Mouse (Mus musculus) neural tube, embryonic 12.5 days (tissue): ENCODE data around the gene 1700069L16Rik. TPM values are rescaled to one million over a fixed set of nuclear protein-coding genes. Genes with fewer than 3 reads are reported as not detected.

Experiments used
- ATAC-seq: fragments of 200-750 bp; cut with Nextera tagmentation; 2 replicates; pipeline ENCODE4 v1.8.0; 2017; ENCODE audit warnings: low read depth, mild to moderate bottlenecking, moderate TSS enrichment, moderate library complexity; ENCODE audit not compliant: low FRiP score
- H3K27ac ChIP-seq: fragments of 300-500 bp; sonication (generic); 2 replicates; pipeline ENCODE4 v1.5.1; 2016
- H3K27me3 ChIP-seq: fragments of 300-500 bp; sonication (generic); replicated peaks from 2 replicates; pipeline ENCODE4 v1.6.1; 2016; ENCODE audit warnings: mild to moderate bottlenecking
- H3K36me3 ChIP-seq: fragments of 300-500 bp; sonication (generic); 2 replicates; pipeline ENCODE4 v1.6.1; 2016; ENCODE audit warnings: mild to moderate bottlenecking
- H3K4me1 ChIP-seq: fragments of 300-500 bp; sonication (generic); 2 replicates; pipeline ENCODE4 v1.6.1; 2016
- H3K4me2 ChIP-seq: fragments of 300-500 bp; sonication (generic); replicated peaks from 2 replicates; pipeline ENCODE4 v1.6.1; 2016; ENCODE audit warnings: mild to moderate bottlenecking
- H3K4me3 ChIP-seq: fragments of 300-500 bp; sonication (generic); 2 replicates; pipeline ENCODE4 v1.5.1; 2016
- H3K9ac ChIP-seq: fragments of 300-500 bp; sonication (generic); 2 replicates; pipeline ENCODE4 v1.6.1; 2016; ENCODE audit warnings: mild to moderate bottlenecking
- H3K9me3 ChIP-seq: fragments of 300-500 bp; sonication (generic); 2 replicates; pipeline ENCODE4 v1.6.1; 2016; ENCODE audit warnings: mild to moderate bottlenecking
- WGBS: fragments of 180-500 bp; shearing (Covaris S2); methylation state at CpG from one replicate; pipeline ENCODE4 v1.1.7; 2016; 5-methylcytosine and 5-hydroxymethylcytosine counted together
- polyA plus RNA-seq: library from polyadenylated mRNA; unstranded; fragments of >200 nt; fragmentation: Nextera tagmentation; extraction: Ambion mirVana; gene quantifications from 2 replicates; pipeline ENCODE4 v1.2.1, GENCODE M21; 2016

The 1700069L16Rik gene
- polyA plus RNA-seq, 1 experiment from 2014 or later: not detected

DNA sequence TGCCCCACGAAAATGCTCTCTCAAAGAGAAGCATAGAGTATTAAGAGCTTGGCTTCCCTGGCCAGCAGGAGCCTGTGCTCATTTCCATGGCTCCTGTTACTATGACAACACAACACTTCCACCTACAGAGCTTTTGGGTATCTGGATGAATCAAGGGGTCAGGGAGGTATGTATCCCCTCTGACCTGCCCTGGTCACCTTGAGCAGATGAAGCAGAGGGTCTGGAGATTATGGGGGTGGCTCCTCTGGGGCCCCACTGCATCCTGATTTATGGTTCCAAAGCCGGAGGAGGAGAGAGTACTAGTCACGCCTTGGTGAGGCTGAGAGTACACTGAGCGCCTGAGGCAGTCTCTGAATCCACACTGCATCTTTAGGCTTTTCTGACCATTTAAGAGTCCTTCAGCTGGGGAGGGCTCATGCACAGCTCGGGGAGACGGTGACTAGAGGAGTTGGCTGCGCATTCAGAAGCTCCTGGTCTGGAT is 6.1 kb upstream of the 1700069L16Rik start:
- no peak for ATAC-seq
- no peak overlapping the region for H3K4me3 ChIP-seq

GRCm38 (mm10) chr5:113728691-113729090 is 4.1 kb upstream of the 1700069L16Rik start:
- no peak for ATAC-seq
- Histone ChIP-seq H3K4me1 (peaks cover under 1% of the 10 kb centered on the region; the same call in 1 of the 2 replicates), H3K9ac (no peak overlapping the region), H3K9me3 (no peaks in the 10 kb centered on the region), H3K4me3 (no peak overlapping the region), H3K27ac (no peak overlapping the region), H3K4me2 (no peak overlapping the region), H3K27me3 (no peaks in the 10 kb centered on the region), H3K36me3 (no peaks in the 10 kb centered on the region)
- WGBS: 88% methylated on average over 7 of the region's 7 CpGs

More for the DNA sequence above, 6.1 kb upstream of the 1700069L16Rik start:
- no peaks in the 10 kb centered on the region for H3K4me1 ChIP-seq
- no peak overlapping the region for H3K4me2 ChIP-seq
- no peaks in the 10 kb centered on the region for H3K36me3 ChIP-seq
- no peaks in the 10 kb centered on the region for H3K9me3 ChIP-seq
- H3K27me3 ChIP-seq: no peaks in the 10 kb centered on the region
- H3K9ac ChIP-seq: 0 out of 2 replicates have a peak overlapping the region, but pooled peaks have one; percentile 8
- H3K27ac ChIP-seq: no peak overlapping the region
- 56% methylated on average over 7 of the region's 7 CpGs for WGBS

DNA sequence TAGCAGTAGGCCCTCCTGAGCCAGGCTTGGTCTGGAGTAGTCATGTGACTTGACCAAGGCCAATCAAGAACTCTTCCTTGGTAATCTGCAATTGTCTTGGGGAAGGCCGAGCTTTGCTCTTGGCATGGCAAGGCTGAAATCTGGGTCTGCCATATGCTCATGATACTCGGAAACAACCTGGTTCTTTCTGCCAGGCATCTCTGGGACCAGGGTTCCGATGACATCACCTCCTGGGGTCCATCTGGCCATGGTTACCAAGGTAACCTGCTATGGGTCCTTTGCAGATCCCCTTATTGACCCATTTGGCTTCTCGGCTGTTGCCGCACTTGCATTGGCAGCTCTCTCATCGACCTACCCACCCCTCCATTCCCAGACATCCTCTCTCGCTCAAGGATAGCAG is 3.4 kb upstream of the 1700069L16Rik start:
- Histone ChIP-seq H3K9ac (no peak overlapping the region), H3K4me3 (no peak overlapping the region), H3K4me1 (peaks cover 5% of the 10 kb centered on the region; the same call in 1 of the 2 replicates), H3K9me3 (no peaks in the 10 kb centered on the region), H3K27ac (no peak overlapping the region), H3K36me3 (no peaks in the 10 kb centered on the region), H3K27me3 (no peaks in the 10 kb centered on the region), H3K4me2 (no peak overlapping the region)
- ATAC-seq: no peak
- WGBS: 79% methylated on average over 7 of the region's 7 CpGs

- Histone ChIP-seq H3K9ac (no peak overlapping the region), H3K9me3 (no peaks in the 10 kb centered on the region), H3K4me3 (no peak overlapping the region), H3K36me3 (no peaks in the 10 kb centered on the region), H3K4me1 (peaks cover 5% of the 10 kb centered on the region; the same call in 1 of the 2 replicates), H3K27ac (no peak overlapping the region), H3K4me2 (no peak overlapping the region), H3K27me3 (no peaks in the 10 kb centered on the region)
- ATAC-seq: no peak
- 70% methylated on average over 12 of the region's 12 CpGs for WGBS
These were observed 2.7 kb upstream of the 1700069L16Rik start for GRCm38 (mm10) chr5:113727238-113727637.

- no peak overlapping the region for H3K4me2 ChIP-seq
- no peak overlapping the region for H3K9ac ChIP-seq
- 78% methylated on average over 6 of the region's 6 CpGs for WGBS
- H3K4me1 ChIP-seq: peaks cover 5% of the 10 kb centered on the region; the same call in 1 of the 2 replicates
- ATAC-seq: no peak
- H3K27me3 ChIP-seq: no peaks in the 10 kb centered on the region
- H3K9me3 ChIP-seq: no peaks in the 10 kb centered on the region
- H3K27ac ChIP-seq: no peak overlapping the region
- H3K4me3 ChIP-seq: no peak overlapping the region
- H3K36me3 ChIP-seq: no peaks in the 10 kb centered on the region
These were observed 2.0 kb upstream of the 1700069L16Rik start for GRCm38 (mm10) chr5:113726618-113727017.

DNA sequence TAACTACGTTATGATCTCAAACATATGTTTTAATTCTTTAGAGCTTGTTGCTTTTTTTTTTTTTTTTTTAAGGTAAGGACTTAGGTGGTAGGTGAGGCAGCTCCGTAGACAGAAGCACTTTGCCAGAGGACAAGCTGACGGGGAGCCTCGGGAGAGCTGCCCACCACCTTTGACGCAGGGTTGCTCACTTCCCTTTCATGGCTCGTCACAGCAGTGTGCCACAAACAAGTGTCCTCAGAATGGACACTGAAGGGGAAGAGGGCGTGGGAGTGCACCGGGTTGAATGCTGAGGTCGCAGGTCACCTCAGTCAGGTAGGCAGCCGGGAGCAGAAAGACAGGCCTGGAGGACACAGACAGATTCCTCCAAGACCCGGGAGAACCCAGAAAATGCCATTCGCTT is 845 bp upstream of the 1700069L16Rik start:
- no peaks in the 10 kb centered on the region for H3K36me3 ChIP-seq
- no peak overlapping the region for H3K9ac ChIP-seq
- no peak overlapping the region for H3K4me3 ChIP-seq
- H3K27ac ChIP-seq: no peak overlapping the region
- H3K4me1 ChIP-seq: peaks cover 5% of the 10 kb centered on the region; the same call in 1 of the 2 replicates
- ATAC-seq: no peak
- no peak overlapping the region for H3K4me2 ChIP-seq
- no peaks in the 10 kb centered on the region for H3K27me3 ChIP-seq
- WGBS: 76% methylated on average over 12 of the region's 12 CpGs
- no peaks in the 10 kb centered on the region for H3K9me3 ChIP-seq

DNA sequence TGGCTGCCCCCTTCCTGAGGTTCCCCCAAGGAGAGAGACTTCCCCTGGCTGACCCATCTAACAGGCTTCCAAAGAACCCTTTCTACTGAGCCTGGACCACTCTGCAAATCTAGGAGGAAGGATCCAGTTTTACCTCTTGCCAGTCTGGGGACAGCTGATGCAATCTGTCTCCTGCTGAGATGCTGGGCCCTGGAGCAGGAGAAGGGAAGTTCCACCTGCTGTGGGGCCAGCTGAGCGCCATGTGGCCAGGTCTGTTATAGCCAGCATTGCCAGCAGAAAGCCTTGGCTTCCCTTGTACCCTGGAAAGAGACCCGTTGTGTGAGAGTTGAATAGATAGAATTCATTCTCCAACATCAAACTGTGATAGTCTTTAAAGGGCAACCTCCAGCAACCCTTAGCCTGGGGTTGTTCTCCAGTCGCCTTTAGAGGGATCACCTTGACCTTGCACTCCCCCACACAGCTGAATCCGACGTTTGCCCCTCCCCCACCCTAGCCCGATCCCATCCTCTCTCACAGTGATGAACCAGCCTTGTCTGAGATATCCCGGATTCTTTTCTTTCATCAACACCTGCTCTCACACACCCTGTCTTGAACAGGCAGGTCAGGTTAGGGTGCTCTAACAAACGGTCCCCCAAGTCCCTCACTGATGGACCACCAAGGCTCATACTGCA is 870 bp downstream of the 1700069L16Rik start:
- no peaks in the 10 kb centered on the region for H3K36me3 ChIP-seq
- 37% methylated on average over 8 of the region's 8 CpGs for WGBS
- H3K4me3 ChIP-seq: no peak overlapping the region
- H3K27ac ChIP-seq: no peak overlapping the region
- H3K9me3 ChIP-seq: no peaks in the 10 kb centered on the region
- no peaks in the 10 kb centered on the region for H3K27me3 ChIP-seq
- no peak for ATAC-seq
- H3K9ac ChIP-seq: no peak overlapping the region
- peaks cover 5% of the 10 kb centered on the region; the same call in 1 of the 2 replicates for H3K4me1 ChIP-seq
- no peak overlapping the region for H3K4me2 ChIP-seq

GRCm38 (mm10) chr5:113722224-113723013 is 2.2 kb downstream of the 1700069L16Rik start:
- peaks cover 5% of the 10 kb centered on the region; the same call in 1 of the 2 replicates for H3K4me1 ChIP-seq
- no peaks in the 10 kb centered on the region for H3K36me3 ChIP-seq
- no peak overlapping the region for H3K4me2 ChIP-seq
- WGBS: 86% methylated on average over 10 of the region's 10 CpGs
- ATAC-seq: no peak
- no peaks in the 10 kb centered on the region for H3K9me3 ChIP-seq
- H3K4me3 ChIP-seq: no peak overlapping the region
- H3K9ac ChIP-seq: no peak overlapping the region
- no peak overlapping the region for H3K27ac ChIP-seq
- H3K27me3 ChIP-seq: no peaks in the 10 kb centered on the region

DNA sequence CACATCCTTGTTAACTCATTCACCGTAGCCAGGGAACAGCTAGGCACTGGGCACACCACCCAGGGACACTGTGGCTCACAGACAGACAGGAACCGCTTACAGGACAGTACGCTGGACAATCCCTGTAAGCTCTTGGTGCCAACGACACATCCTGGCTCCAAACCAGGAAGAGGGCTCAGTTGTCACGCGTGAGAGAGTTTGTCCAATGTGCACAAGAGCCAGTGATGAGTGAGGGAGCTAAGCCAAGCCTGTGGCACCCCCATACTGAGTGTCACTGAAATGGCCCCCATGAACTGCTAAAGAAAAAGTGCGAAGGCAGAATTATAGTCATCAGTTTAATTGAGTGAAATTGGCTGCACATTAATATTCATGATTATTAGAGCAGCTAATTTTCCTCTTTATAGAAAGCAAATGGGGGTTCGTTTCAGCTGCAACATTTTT is 5.3 kb downstream of the 1700069L16Rik start:
- H3K27me3 ChIP-seq: no peaks in the 10 kb centered on the region
- WGBS: 82% methylated on average over 8 of the region's 8 CpGs
- H3K9me3 ChIP-seq: no peaks in the 10 kb centered on the region
- H3K4me2 ChIP-seq: no peak overlapping the region
- H3K4me1 ChIP-seq: peaks cover 23% of the 10 kb centered on the region
- H3K9ac ChIP-seq: no peak overlapping the region
- ATAC-seq: no peak
- no peak overlapping the region for H3K4me3 ChIP-seq
- no peaks in the 10 kb centered on the region for H3K36me3 ChIP-seq
- no peak overlapping the region for H3K27ac ChIP-seq

- Histone ChIP-seq H3K36me3 (no peaks in the 10 kb centered on the region), H3K9me3 (no peaks in the 10 kb centered on the region), H3K27ac (peak overlapping the region; percentile 47), H3K27me3 (no peaks in the 10 kb centered on the region), H3K4me3 (no peak overlapping the region), H3K4me2 (peak overlapping the region; percentile 42), H3K9ac (no peak overlapping the region), H3K4me1 (peaks cover 18% of the 10 kb centered on the region)
- peak; percentile 79 for ATAC-seq
- 7% methylated on average over 12 of the region's 12 CpGs for WGBS
These were observed 7.8 kb downstream of the 1700069L16Rik start for GRCm38 (mm10) chr5:113716581-113717388.

GRCm38 (mm10) chr5:113712861-113713260 is 11.7 kb downstream of the 1700069L16Rik start:
- H3K4me3 ChIP-seq: no peak overlapping the region
- no peaks in the 10 kb centered on the region for H3K36me3 ChIP-seq
- no peaks in the 10 kb centered on the region for H3K27me3 ChIP-seq
- no peak overlapping the region for H3K9ac ChIP-seq
- peaks cover 18% of the 10 kb centered on the region for H3K4me1 ChIP-seq
- no peak for ATAC-seq
- 80% methylated on average over 2 of the region's 2 CpGs for WGBS
- H3K27ac ChIP-seq: no peak overlapping the region
- H3K9me3 ChIP-seq: no peaks in the 10 kb centered on the region
- H3K4me2 ChIP-seq: no peak overlapping the region
